Mouse (Mus musculus) CH12.LX (cell line): ENCODE results near the gene Zfp593.

Experiments used
- CHD2 ChIP-seq: IDR thresholded peaks from 2 replicates; pipeline ENCODE4 v1.6.1; 2011; ENCODE audit warnings: low read length, improper control_type of control experiment
- CTCF ChIP-seq, 2 experiments: IDR thresholded peaks in 1 of 2; conservative IDR thresholded peaks in 1 of 2; 2 replicates each; pipeline ENCODE4 v1.5.1; 2011 to 2012; ENCODE audit warnings: low read depth in 2 of 2, low read length in 2 of 2, improper control_type of control experiment in 1 of 2, inconsistent platforms in 1 of 2, mild to moderate bottlenecking in 1 of 2, moderate library complexity in 1 of 2
- IRF4 ChIP-seq: IDR thresholded peaks from 2 replicates; pipeline ENCODE4 v1.6.1; 2014; ENCODE audit warnings: low read depth, mild to moderate bottlenecking, inconsistent platforms, low read length, improper control_type of control experiment
- KAT2A ChIP-seq: IDR thresholded peaks from 2 replicates; pipeline ENCODE4 v1.6.1; 2012; ENCODE audit warnings: low read length, improper control_type of control experiment, inconsistent platforms; ENCODE audit not compliant: insufficient replicate concordance
- MAFK ChIP-seq: IDR thresholded peaks from 2 replicates; pipeline ENCODE4 v1.6.1; 2011; ENCODE audit warnings: low read length, improper control_type of control experiment; ENCODE audit not compliant: insufficient replicate concordance
- MYC ChIP-seq: IDR thresholded peaks from 2 replicates; pipeline ENCODE4 v1.6.1; 2011; ENCODE audit warnings: low read depth, mild to moderate bottlenecking, improper control_type of control experiment, low read length
- POLR2AphosphoS2 ChIP-seq: IDR thresholded peaks from 2 replicates; pipeline ENCODE4 v1.6.1; 2011; ENCODE audit warnings: low read depth, low read length, improper control_type of control experiment
- ZC3H11A ChIP-seq: IDR thresholded peaks from 2 replicates; pipeline ENCODE4 v1.6.1; 2012; ENCODE audit warnings: low read depth, mild to moderate bottlenecking, inconsistent platforms, low read length, improper control_type of control experiment

- TF ChIP-seq MAFK (no peak), MYC (no peak), CTCF (conservative IDR thresholded peaks at IDR 0.05 in 1 of 2, IDR thresholded peaks at IDR 0.05 in 1 of 2; ENCODE audit: low read depth in 2 of 2, low read length in 2 of 2) (no peak), POLR2AphosphoS2 (no peak), ZC3H11A (no peak), IRF4 (no peak), KAT2A (no peak), CHD2 (no peak)
These were observed 8.4 kb upstream of the Zfp593 start, which contains the start of gene Grrp1 for GRCm38 (mm10) chr4:134253722-134254324.
